Mouse (Mus musculus): Measurements from ENCODE around the gene Gm3460. TPM values are rescaled to one million over a fixed set of nuclear protein-coding genes. Genes with fewer than 3 reads are reported as not detected.
"Not testable (repeated sequence)": the region's sequence is repeated elsewhere in the genome, so short reads cannot be mapped to it uniquely, and the experiment has no call there.

The Gm3460 gene
- total RNA-seq (2014; rRNA removed) (0.76 TPM in 1 of 2 replicates, not detected in the other), polyA plus RNA-seq (2015; fragmentation: Nextera tagmentation; extraction: Ambion mirVana) (0.81 TPM in 1 of 2 replicates, not detected in the other)

- not testable (repeated sequence) for H3K4me2 ChIP-seq (ENCODE audit: low read depth, low read length, poor library complexity, severe bottlenecking); H3K4me3 ChIP-seq (ENCODE audit: low read depth, low read length); H3K9ac ChIP-seq (replicated peaks; ENCODE audit: low read length, poor library complexity, severe bottlenecking); H3K9me3 ChIP-seq (ENCODE audit: low read length); ATAC-seq (ENCODE audit: low FRiP score); H3K27me3 ChIP-seq (ENCODE audit: insufficient read depth, low read length); DNase-seq (ENCODE audit: low spot score); H3K36me3 ChIP-seq (ENCODE audit: insufficient read depth, low read length); H3K27ac ChIP-seq (ENCODE audit: low read depth, low read length); H3K4me1 ChIP-seq (ENCODE audit: insufficient read depth, low read length)
- WGBS: 83% methylated on average over 1 of the region's 2 CpGs
Observed at GRCm38 (mm10) chr14:6622318-6622717, at the start of gene Gm3460. TSS of gene Gm3460 (minus strand) at chr14:6622418.

GRCm38 (mm10) chr14:6606436-6606835, 15.8 kb downstream of the Gm3460 start:
- DNase-seq (ENCODE audit: low spot score); H3K4me3 ChIP-seq (ENCODE audit: low read depth, low read length); H3K9me3 ChIP-seq (ENCODE audit: low read length); ATAC-seq (ENCODE audit: low FRiP score); H3K36me3 ChIP-seq (ENCODE audit: insufficient read depth, low read length); H3K27me3 ChIP-seq (ENCODE audit: insufficient read depth, low read length); H3K27ac ChIP-seq (ENCODE audit: low read depth, low read length); H3K9ac ChIP-seq (replicated peaks; ENCODE audit: low read length, poor library complexity, severe bottlenecking); H3K4me1 ChIP-seq (ENCODE audit: insufficient read depth, low read length); H3K4me2 ChIP-seq (ENCODE audit: low read depth, low read length, poor library complexity, severe bottlenecking): not testable (repeated sequence)
- WGBS: no CpG with 5 or more reads among the region's 1 CpGs

- not testable (repeated sequence) for H3K27me3 ChIP-seq (ENCODE audit: insufficient read depth, low read length); H3K9ac ChIP-seq (replicated peaks; ENCODE audit: low read length, poor library complexity, severe bottlenecking); H3K27ac ChIP-seq (ENCODE audit: low read depth, low read length); H3K9me3 ChIP-seq (ENCODE audit: low read length); ATAC-seq (ENCODE audit: low FRiP score); H3K36me3 ChIP-seq (ENCODE audit: insufficient read depth, low read length); H3K4me1 ChIP-seq (ENCODE audit: insufficient read depth, low read length)
- WGBS: 0% methylated on average over 7 of the region's 20 CpGs
- Histone ChIP-seq H3K4me2 (ENCODE audit: low read depth, low read length, poor library complexity, severe bottlenecking) (peak overlapping the region; percentile 44), H3K4me3 (ENCODE audit: low read depth, low read length) (peak overlapping the region; percentile 32)
- TF ChIP-seq CTCF (IDR thresholded peaks at IDR 0.05): peak; percentile 66
- DNase-seq (ENCODE audit: low spot score): peak; percentile 58
Observed at GRCm38 (mm10) chr14:6605004-6605403, 17.2 kb downstream of the Gm3460 start.

GRCm38 (mm10) chr14:6604551-6604950, 17.7 kb downstream of the Gm3460 start:
- H3K36me3 ChIP-seq (ENCODE audit: insufficient read depth, low read length); H3K27me3 ChIP-seq (ENCODE audit: insufficient read depth, low read length); H3K4me1 ChIP-seq (ENCODE audit: insufficient read depth, low read length); H3K9ac ChIP-seq (replicated peaks; ENCODE audit: low read length, poor library complexity, severe bottlenecking); ATAC-seq (ENCODE audit: low FRiP score); H3K27ac ChIP-seq (ENCODE audit: low read depth, low read length); H3K9me3 ChIP-seq (ENCODE audit: low read length): not testable (repeated sequence)
- Histone ChIP-seq H3K4me2 (ENCODE audit: low read depth, low read length, poor library complexity, severe bottlenecking) (peak overlapping the region; percentile 44), H3K4me3 (ENCODE audit: low read depth, low read length) (peak overlapping the region; percentile 32)
- DNase-seq (ENCODE audit: low spot score): peak; percentile 0
- 8% methylated on average over 17 of the region's 20 CpGs for WGBS

- H3K4me2 ChIP-seq (ENCODE audit: low read depth, low read length, poor library complexity, severe bottlenecking); H3K4me1 ChIP-seq (ENCODE audit: insufficient read depth, low read length); H3K27me3 ChIP-seq (ENCODE audit: insufficient read depth, low read length); H3K27ac ChIP-seq (ENCODE audit: low read depth, low read length); H3K9me3 ChIP-seq (ENCODE audit: low read length); H3K4me3 ChIP-seq (ENCODE audit: low read depth, low read length); H3K9ac ChIP-seq (replicated peaks; ENCODE audit: low read length, poor library complexity, severe bottlenecking); H3K36me3 ChIP-seq (ENCODE audit: insufficient read depth, low read length); ATAC-seq (ENCODE audit: low FRiP score); DNase-seq (ENCODE audit: low spot score): not testable (repeated sequence)
- WGBS: 57% methylated on average over 1 of the region's 2 CpGs
Observed at GRCm38 (mm10) chr14:6590513-6590912, 31.7 kb downstream of the Gm3460 start, which contains the start of gene Gm3629. TSS of gene Gm3629 (minus strand) at chr14:6590613.

Other genes starting within 250 kb of the Gm3460 start
- gene Gm16440, start 232.1 kb downstream of the Gm3460 start, total RNA-seq (2014; rRNA removed): not detected in 2 replicates
- gene Gm16440, start 232.1 kb downstream of the Gm3460 start, polyA plus RNA-seq (2015; fragmentation: Nextera tagmentation; extraction: Ambion mirVana): not detected in 2 replicates
- 6.5 and 8.1 TPM in 2 replicates for gene Gm3591, start 209.9 kb downstream of the Gm3460 start, total RNA-seq (2014; rRNA removed)
- gene Gm3591, start 209.9 kb downstream of the Gm3460 start, polyA plus RNA-seq (2015; fragmentation: Nextera tagmentation; extraction: Ambion mirVana): 7.9 and 8.2 TPM in 2 replicates
- not detected in 2 replicates for gene Gm3594, start 177.8 kb downstream of the Gm3460 start, total RNA-seq (2014; rRNA removed)
- not detected in 2 replicates for gene Gm3594, start 177.8 kb downstream of the Gm3460 start, polyA plus RNA-seq (2015; fragmentation: Nextera tagmentation; extraction: Ambion mirVana)
- not detected in 2 replicates for gene Gm8356, start 85.1 kb downstream of the Gm3460 start, total RNA-seq (2014; rRNA removed)
- gene Gm8356, start 85.1 kb downstream of the Gm3460 start, polyA plus RNA-seq (2015; fragmentation: Nextera tagmentation; extraction: Ambion mirVana): not detected in 2 replicates
- 0.22 and 2.4 TPM in 2 replicates for gene Gm3629, start 31.8 kb downstream of the Gm3460 start, total RNA-seq (2014; rRNA removed)
- 0.79 and 0.91 TPM in 2 replicates for gene Gm3629, start 31.8 kb downstream of the Gm3460 start, polyA plus RNA-seq (2015; fragmentation: Nextera tagmentation; extraction: Ambion mirVana)
- gene Gm10251, start 61.8 kb upstream of the Gm3460 start, total RNA-seq (2014; rRNA removed): not detected in 2 replicates
- gene Gm10251, start 61.8 kb upstream of the Gm3460 start, polyA plus RNA-seq (2015; fragmentation: Nextera tagmentation; extraction: Ambion mirVana): not detected in 2 replicates
- gene Gm8050, start 97.8 kb upstream of the Gm3460 start, total RNA-seq (2014; rRNA removed): not detected in 2 replicates
- gene Gm8050, start 97.8 kb upstream of the Gm3460 start, polyA plus RNA-seq (2015; fragmentation: Nextera tagmentation; extraction: Ambion mirVana): not detected in 2 replicates
- 8.5 and 9.0 TPM in 2 replicates for gene Gm3636, start 119.9 kb upstream of the Gm3460 start, total RNA-seq (2014; rRNA removed)
- 14.9 and 19.0 TPM in 2 replicates for gene Gm3636, start 119.9 kb upstream of the Gm3460 start, polyA plus RNA-seq (2015; fragmentation: Nextera tagmentation; extraction: Ambion mirVana)
- not detected in 2 replicates for gene Gm8362, start 152.0 kb upstream of the Gm3460 start, total RNA-seq (2014; rRNA removed)
- not detected in 2 replicates for gene Gm8362, start 152.0 kb upstream of the Gm3460 start, polyA plus RNA-seq (2015; fragmentation: Nextera tagmentation; extraction: Ambion mirVana)
- not detected in 2 replicates for gene Gm3642, start 217.9 kb upstream of the Gm3460 start, total RNA-seq (2014; rRNA removed)
- gene Gm3642, start 217.9 kb upstream of the Gm3460 start, polyA plus RNA-seq (2015; fragmentation: Nextera tagmentation; extraction: Ambion mirVana): not detected in 2 replicates

All from midbrain, postnatal 0 days (tissue).